Mouse (Mus musculus): ENCODE measurements around the gene Hist1h2bg.
"Not testable (repeated sequence)": the region's sequence is repeated elsewhere in the genome, so short reads cannot be mapped to it uniquely, and the experiment has no call there.

Hist1h2bg gene

DNA sequence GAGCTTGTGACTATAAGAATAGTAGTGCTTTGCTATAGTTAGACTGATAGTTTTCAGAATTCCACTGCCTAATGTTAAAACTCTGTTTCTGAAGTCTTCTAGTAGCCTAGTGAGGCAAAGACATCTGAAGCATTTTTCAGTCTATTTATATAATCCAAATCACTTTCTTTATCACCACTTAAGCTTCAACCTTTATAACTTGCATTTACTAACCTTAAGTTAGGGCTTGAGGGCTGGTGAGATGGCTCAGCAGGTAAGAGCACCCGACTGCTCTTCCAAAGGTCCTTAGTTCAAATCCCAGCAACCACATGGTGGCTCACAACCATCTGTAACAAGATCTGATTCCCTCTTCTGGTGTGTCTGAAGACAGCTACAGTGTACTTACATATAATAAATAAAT lies 31.4 kb upstream of the Hist1h2bg start:
- not testable (repeated sequence) for DNase-seq

DNA sequence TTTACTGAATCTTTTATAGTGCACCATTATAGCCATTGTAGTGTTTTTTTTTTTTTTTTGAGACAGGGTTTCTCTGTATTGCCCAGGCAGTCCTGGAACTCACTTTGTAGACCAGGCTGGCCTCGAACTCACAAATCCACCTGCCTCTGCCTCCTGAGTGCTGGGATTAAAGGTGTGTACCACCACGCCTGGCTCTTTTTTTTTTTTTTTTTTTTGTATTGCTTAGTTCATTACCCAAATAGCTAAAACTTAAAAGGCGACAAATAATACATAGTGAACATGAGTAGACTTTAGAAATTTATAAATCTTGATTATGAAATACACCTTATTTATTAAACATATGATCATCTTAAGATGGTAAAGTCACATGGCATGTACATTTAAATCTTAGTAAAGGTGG lies 29.7 kb upstream of the Hist1h2bg start:
- DNase-seq = no peak

DNA sequence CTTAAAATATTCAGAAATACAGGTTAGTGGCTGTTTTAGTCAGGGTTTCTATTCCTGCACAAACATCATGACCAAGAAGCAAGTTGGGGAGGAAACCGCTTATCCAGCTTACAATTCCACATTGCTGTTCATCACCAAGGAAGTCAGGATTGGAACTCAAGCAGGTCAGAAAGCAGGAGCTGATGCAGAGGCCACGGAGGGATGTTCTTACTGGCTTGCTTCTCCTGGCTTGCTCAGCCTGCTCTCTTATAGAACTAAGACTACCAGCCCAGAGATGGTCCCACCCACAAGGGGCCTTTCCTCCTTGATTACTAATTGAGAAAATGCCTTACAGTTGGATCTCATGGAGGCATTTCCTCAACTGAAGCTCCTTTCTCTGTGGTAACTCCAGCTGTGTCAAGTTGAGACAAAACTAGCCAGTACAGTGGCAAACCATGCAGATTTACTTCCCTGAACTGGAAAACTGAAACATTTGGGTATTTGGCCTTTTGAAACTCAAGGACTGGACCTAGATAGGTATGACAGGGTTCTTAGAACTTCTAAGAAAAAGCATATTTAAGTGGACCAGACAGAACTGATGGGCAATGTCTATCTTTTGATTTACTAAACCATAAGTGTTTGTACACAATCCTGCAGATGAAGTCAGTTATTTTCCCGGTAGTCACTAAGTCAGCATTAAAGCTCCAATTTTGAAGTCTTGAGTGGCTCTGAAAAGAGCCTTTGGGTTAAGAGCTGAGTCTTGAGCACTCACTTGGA lies 28.8 kb upstream of the Hist1h2bg start:
- DNase-seq = not testable (repeated sequence)

DNA sequence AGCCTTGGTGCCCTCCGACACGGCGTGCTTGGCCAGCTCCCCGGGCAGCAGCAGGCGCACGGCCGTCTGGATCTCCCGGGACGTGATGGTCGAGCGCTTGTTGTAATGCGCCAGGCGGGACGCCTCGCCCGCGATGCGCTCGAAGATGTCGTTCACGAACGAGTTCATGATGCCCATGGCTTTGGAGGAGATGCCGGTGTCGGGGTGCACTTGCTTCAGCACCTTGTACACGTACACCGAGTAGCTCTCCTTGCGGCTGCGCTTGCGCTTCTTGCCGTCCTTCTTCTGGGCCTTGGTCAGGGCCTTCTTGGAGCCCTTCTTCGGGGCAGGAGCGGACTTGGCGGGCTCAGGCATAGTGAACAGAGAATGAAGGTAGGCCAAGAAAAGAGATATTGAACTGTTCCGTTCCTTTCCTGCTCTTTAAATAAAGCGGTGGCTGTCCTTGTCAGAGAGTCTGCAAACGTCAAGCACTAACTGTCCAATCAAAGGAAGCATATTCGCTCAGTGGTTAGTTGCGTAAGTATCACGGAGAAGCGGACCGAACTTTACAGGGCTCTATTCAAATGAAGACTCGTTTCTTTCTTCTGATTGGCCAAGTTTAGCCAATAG lies 28.1 kb upstream of the Hist1h2bg start, which contains the start of gene Hist1h2bh:
Gene Hist1h2bh (minus strand): TSS at position 394 of the 609 bp plus-strand sequence.
- DNase-seq = peak; percentile 69

DNA sequence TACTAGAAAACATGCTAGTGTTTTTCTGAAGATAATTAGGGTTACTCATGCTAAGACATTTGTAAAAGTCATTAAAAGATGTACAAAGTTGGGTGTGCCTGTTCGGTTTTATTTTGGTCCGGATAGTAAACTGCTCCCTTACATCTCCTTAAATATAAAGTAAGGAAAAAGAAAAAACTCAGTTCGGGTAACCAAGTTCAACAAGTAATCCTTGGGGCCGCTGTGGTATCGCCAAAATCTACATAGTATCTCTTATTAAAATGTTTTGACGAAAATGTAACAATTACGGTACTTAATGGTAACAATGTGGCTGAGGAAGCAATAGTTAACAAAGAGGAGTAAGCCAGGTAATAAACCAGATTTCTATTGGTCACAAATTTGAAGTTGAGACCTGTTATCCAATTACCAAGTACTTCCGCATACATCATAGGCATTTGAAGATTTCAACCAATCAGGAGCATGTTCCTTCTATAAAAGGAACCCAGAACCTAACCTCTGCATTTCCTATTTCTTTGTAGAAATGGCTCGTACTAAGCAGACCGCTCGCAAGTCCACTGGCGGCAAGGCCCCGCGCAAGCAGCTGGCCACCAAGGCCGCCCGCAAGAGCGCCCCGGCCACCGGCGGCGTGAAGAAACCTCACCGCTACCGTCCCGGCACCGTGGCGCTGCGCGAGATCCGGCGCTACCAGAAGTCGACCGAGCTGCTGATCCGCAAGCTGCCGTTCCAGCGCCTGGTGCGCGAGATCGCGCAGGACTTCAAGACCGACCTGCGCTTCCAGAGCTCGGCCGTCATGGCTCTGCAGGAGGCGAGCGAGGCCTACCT lies 27.0 kb upstream of the Hist1h2bg start, which contains the start of gene Hist1h3f:
Gene Hist1h3f (plus strand): TSS at position 88 of the 822 bp plus-strand sequence.
- peak; percentile 67 for DNase-seq

DNA sequence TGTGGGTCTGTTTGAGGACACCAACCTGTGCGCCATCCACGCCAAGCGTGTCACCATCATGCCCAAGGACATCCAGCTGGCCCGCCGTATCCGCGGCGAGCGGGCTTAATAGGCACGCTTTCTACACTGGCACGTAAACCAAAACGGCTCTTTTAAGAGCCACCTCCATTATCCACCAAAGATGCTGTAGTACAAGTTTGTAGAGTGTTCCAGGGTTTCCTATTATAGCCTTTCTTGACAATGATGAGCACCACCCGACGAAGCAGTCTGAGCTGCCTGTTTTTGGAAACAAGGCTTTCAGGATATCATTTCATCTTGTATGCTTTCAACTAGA lies 26.4 kb upstream of the Hist1h2bg start:
- peak; percentile 19 for DNase-seq

DNA sequence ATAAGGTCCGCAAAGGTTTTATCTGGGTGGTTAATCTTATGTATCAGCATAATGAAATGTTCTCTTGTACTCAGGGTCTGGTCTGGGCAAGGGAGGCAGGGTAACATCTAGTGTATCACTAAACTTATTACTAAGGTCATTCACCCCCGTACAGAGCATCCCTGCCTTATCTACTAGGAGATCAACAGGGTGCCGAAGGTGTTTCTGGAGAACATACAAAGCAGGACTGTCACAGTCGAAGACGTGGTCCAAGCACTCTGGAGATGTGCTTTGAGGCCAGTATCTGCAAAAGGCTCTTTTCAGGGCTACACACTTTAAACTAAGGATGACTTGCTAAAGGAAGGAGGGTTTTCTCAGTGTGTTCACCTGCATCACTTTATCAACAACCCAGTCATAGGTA lies 24.5 kb upstream of the Hist1h2bg start:
- DNase-seq = no peak

DNA sequence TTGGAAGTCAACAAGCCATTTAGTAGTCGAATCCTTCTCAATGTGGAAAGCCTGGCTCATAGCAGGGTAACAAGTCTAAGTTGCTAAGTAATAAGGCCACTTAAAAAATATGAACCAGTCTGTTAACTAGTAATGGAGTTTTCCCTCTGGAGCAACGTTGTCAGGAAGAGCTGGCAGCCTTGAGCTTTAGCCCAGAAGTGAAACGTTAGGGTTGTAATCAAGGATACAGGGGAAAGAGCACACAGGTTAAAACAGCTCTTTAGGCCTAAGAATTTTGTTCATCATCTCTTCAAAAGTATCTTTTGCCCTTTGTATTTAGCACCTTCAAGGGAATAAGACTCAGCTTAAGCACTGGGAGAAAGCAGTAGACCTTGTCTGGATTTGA lies 20.4 kb upstream of the Hist1h2bg start:
- no peak for DNase-seq

DNA sequence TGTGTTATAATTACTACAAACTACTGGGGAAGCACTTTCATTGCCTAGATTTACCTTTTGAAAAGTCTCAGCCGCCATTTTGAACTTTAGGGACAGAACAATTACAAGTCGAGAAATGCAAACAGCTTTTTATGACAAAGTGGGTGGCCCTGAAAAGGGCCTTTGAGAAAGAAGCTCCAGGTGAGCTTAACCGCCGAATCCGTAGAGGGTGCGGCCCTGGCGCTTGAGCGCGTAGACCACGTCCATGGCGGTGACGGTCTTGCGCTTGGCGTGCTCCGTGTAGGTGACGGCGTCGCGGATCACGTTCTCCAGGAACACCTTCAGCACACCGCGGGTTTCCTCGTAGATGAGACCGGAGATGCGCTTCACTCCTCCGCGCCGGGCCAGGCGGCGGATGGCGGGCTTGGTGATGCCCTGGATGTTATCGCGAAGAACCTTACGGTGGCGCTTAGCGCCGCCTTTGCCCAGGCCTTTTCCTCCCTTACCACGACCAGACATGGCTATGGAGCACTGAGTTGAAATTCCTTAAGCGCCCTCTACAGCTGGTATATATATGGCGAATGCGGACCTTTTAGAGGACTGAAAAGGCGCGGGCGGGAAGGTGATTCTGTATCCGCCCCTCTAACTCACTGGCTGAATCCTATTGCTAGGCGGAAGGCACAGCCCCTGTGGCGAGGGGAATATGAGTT lies 19.9 kb upstream of the Hist1h2bg start, which contains the start of gene Hist1h4f:
Gene Hist1h4f (minus strand): TSS at position 503 of the 689 bp plus-strand sequence.
- DNase-seq = peak; percentile 92

DNA sequence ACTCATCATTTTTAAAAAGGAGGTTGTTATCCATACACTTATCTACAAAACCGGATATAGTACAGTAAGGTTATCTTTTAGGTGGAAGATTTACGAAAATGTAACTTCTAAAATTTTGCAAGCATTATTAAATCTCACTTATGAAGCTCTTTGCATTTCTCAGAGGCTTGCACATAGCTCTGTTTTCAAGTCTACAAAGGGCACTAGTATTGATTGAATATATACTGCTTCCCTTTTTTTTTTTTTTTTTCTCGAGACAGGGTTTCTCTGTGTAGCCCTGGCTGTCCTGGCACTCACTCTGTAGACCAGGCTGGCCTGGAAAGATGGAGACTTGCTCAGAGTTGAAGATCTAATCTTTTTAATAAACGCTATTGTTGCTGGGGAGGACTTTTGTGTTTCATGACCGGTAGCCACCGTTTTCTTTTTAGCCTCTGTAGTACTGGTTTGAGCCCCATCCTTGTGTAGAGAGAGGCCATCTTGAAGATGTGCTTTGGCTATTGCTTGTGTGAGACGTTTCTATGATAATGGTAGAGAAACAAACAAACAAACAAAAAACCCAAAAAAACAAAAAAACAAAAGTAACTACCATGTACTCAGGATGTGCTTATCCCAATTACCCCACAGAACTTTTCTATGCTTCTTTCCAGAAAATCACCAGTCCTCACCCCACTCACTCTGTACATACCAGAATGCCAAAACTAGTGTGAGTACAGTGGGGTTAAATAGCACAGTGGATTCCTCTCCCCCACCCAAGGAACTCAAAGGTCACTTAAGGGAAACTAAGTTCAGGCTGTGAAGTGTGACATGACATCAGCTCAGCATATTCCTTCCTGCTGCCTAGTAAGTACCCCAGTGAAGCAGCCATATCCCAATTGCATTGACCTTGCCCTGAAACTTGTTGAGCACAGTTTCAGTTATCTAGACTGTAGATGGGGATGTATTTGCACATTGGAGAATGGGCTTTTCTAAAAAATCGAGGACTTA lies 19.0 kb upstream of the Hist1h2bg start:
- DNase-seq = no peak

DNA sequence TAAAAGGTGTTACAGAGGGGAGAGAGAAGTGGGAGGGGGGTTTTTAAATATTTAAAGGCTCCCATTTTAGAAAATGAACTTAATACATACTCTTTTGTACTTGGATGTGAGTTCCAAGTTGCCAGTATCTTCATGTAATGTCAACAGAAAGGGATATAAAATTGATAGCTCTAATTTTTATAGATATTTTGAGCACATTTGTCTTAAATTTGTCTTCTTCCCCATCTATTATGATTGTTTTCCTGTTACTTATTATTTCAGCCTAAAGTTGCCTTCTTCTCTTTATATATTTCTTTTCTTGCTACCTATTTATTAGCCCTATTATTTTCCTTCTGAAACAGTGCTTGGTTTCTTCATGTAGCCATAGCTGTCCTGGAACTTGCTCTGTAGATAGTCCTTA lies 18.2 kb upstream of the Hist1h2bg start, which contains the start of gene Hist1h1d:
Gene Hist1h1d (plus strand): TSS at position 301 of the 400 bp plus-strand sequence.
- no peak for DNase-seq

DNA sequence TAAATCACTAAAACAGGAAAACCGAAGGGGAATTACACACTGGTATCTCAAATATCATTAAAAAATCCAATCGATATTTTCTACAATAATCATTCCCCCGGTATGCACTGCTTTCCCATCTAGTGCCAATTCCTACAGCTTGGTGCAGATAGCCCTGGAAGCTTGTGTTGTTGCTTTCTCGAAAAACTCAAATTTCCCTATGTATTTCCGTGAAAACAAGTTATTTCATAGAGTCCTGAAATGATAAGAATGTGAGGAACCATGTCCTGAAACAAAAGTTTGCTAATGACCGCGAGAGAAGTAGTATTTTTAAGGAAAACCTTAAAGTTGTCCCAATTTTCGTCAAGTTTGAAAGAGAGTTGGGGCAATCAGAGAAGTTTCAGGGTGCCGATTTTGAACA lies 16.8 kb upstream of the Hist1h2bg start:
- DNase-seq = no peak

DNA sequence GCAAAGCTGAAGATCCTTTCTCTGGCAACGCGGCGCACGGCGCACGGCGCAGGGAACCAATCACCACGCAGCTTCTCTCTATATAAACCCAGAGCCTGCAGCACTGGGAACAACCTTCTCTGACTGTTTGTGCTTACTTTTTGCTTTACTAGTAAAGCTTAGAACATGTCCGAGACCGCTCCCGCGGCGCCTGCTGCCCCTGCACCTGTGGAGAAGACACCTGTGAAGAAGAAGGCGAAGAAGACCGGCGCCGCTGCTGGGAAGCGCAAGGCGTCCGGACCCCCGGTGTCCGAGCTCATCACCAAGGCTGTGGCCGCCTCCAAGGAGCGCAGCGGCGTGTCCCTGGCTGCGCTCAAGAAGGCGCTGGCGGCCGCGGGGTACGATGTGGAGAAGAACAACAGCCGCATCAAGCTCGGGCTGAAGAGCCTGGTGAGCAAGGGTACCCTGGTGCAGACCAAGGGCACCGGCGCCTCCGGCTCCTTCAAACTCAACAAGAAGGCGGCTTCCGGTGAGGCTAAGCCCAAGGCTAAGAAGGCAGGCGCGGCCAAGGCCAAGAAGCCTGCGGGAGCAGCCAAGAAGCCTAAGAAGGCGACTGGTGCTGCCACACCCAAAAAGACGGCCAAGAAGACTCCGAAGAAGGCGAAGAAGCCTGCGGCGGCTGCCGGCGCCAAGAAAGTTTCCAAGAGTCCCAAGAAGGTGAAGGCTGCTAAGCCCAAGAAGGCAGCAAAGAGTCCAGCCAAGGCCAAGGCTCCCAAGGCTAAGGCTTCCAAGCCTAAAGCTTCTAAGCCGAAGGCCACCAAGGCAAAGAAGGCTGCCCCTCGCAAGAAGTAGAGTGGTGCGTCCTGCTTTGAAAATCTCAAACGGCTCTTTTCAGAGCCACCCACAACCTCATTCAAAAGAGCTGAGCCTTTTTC lies 16.0 kb upstream of the Hist1h2bg start:
- DNase-seq = peak; percentile 79

DNA sequence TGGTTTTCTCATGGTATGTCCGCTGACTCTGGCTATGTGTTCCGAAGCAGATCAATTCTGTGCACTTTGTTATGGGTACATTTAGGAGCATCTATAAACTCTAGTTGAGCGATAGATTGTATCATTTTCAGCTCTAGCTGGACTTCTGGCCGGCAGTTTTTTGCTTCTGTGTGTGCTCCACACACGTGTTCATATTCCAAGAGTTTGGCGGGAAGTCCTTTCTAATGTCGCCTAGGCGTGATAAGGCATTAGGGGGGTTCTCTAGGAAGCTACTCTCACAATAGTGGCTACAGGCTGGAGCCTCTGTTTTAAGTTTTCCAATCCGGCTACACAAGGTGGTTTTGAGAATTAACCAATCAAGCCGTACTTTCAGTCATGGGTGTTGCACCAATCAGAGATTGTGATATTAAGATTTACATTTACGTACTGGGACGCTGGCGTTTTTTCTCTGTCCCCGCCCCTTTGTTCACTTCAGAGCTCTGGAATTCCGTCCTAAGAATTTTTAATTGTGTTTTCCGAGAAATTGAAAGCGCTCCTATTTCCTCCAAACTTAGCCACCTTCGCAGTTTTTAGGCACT lies 15.3 kb upstream of the Hist1h2bg start:
- DNase-seq = no peak

DNA sequence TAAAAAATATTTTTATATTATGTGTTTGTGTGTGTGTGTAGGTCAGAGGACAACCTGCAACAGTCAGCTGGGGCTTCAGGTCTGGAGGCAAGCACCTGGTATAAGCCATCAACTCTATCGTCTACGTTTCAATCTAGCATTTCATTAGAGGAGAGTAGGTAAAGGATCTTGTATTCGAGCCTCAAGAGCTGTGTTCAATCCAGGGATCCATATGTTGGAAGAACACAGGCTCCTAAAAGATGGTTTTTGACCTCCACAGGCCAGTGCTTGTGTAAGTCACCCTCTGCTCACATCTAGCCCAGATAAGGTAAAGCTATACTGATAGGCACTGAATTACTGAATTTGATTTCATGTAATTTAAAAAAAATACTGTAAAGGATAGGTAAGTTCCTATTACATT lies 14.3 kb upstream of the Hist1h2bg start:
- no peak for DNase-seq

DNA sequence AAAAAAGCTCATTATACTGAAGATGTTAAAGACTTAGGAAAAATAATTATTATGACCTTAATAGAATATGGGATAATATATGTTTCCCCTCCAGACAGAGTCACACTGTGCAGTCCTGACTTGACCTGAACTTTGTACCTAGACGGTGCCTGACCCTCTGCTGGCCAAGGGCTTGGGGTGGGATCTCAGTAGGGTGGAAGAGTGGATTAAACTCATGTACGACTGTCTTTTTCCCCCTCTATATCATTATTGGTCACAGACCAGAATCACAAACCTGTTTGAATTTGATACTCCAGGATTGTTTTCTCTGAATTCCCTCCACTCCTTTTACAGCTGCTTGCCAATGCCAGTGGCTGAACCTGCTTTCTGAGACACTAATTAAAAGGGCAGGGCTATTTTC lies 10.5 kb upstream of the Hist1h2bg start:
- not testable (repeated sequence) for DNase-seq

DNA sequence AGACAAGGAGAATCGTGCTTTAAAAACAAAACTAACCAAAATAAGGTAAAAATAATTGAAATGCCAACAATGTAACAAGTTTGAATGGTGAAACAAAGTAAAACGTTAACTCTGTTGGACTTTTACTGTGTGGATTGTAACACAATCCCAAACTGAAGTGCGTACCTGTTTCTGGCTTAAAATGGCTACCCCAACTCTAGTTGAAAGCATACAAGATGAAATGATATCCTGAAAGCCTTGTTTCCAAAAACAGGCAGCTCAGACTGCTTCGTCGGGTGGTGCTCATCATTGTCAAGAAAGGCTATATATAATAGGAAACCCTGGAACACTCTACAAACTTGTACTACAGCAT lies 9.7 kb upstream of the Hist1h2bg start:
- DNase-seq = not testable (repeated sequence)

DNA sequence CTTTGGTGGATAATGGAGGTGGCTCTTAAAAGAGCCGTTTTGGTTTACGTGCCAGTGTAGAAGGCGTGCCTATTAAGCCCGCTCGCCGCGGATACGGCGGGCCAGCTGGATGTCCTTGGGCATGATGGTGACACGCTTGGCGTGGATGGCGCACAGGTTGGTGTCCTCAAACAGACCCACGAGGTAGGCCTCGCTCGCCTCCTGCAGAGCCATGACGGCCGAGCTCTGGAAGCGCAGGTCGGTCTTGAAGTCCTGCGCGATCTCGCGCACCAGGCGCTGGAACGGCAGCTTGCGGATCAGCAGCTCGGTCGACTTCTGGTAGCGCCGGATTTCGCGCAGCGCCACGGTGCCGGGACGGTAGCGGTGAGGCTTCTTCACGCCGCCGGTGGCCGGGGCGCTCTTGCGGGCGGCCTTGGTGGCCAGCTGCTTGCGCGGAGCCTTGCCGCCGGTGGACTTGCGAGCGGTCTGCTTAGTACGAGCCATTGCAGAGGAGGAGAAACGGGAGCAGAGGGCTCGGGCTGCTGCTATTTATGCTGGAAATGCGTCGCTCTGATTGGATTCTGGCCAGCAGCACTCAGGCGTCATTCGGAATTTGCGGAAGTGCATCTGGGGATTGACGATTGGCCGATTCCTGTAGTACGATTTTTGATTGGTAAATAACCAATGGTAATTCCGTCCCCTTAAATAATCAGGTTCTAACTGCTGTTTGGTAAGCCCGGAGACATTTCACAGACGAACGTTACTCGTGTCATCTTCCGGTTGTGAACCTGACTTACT lies 9.1 kb upstream of the Hist1h2bg start, which contains the start of gene Hist1h3e:
Gene Hist1h3e (minus strand): TSS at position 487 of the 777 bp plus-strand sequence.
- DNase-seq = peak; percentile 93
